Mouse (Mus musculus) cortical plate, adult 2 months (tissue): ENCODE results near the gene Eps8l2.
A peak's percentile ranks its signal among the peaks of the same experiment; 100 is the strongest.

ENCODE experiments used
- CTCF ChIP-seq: fragments of 200-500 bp; IDR thresholded peaks from 2 replicates; pipeline ENCODE4 v1.5.1; 2011; ENCODE audit warnings: mild to moderate bottlenecking, control low read depth, low read length; ENCODE audit not compliant: insufficient read depth; ENCODE audit errors: extremely low read depth
- POLR2A ChIP-seq: fragments of 200-500 bp; IDR thresholded peaks from 2 replicates; pipeline ENCODE4 v1.6.1; 2011; ENCODE audit warnings: mild to moderate bottlenecking, low read length, control low read depth; ENCODE audit not compliant: insufficient read depth; ENCODE audit errors: extremely low read depth

DNA sequence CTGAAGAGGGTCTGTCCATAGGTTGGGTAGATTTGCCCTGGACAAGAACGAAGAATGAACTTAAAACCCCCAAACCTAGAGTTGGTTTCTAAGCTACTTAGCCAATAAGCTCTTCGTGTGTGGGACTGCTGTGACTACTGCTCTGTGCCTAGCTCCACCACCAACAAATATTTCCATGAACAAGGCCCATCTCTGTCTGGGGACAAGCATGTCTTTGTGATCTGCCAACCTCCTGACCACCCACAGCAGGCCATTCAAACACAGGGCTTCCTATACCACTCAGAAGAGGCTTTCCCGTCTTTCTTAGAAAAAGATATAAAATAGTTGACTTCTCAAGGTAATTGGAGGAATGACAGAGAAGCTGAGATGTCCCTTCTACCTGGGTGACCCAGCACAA lies 26.4 kb downstream of the Eps8l2 start:
- TF ChIP-seq POLR2A (peak; percentile 39; the same call in 1 of the 2 replicates), CTCF (no peak)
